Mouse (Mus musculus) fibroblast of lung, adult 2 months (primary cell): ENCODE results near the gene Fas.
A peak's percentile ranks its signal among the peaks of the same experiment; 100 is the strongest.

ENCODE experiments used
- DNase-seq: peaks from one replicate; pipeline ENCODE4 v3.0.0-alpha.2; 2011; ENCODE audit warnings: low read depth

Gene Fas

DNA sequence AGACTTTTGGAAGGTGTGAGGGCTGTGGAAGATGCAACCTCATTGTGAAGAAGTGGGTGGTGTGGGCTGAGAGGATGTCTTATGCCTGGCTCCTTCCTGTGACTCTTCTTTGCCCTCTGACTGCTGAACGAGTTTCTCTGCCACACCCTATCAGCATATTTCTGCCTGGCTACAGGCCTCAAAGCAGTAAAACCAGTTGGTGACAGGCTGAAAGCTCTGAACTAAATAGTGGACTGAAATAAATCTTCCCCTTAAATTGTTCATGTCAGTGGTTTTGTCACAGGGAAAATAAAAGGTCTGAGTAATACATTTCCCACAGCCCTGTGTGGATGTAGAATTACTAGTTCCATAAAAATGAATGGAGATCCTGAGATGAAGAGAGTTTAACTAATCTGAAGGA lies 79.1 kb downstream of the Fas start:
- DNase-seq = peak; percentile 58

DNA sequence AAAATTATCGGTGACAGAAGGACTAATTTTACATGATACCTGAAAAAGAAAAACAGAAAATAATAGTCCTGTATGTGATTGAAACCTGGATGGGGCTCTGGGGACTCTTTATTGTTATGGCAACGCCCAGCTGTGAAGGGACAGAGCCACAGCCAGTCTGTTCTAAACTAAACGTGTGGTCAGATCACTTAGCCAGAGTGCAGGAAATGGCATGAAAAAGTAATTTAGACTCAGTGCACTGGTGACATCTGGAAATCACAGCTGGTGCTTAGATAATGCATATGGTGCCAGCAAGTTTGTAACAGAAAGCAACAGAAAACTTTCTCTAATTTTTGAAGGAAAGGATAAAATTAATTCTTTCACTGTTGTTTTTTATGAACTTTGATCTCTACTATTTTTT lies 79.9 kb downstream of the Fas start:
- DNase-seq = no peak
